Mouse (Mus musculus) right cerebral cortex, adult 2 months (tissue): ENCODE results near the gene Odaph.
"Not testable (repeated sequence)": the region's sequence is repeated elsewhere in the genome, so short reads cannot be mapped to it uniquely, and the experiment has no call there.

ENCODE experiments used
- DNase-seq, 2 experiments: peaks; one replicate each; pipeline ENCODE4 v3.0.0; 2021 to 2022; ENCODE audit warnings: low spot score in 2 of 2

The Odaph gene

DNA sequence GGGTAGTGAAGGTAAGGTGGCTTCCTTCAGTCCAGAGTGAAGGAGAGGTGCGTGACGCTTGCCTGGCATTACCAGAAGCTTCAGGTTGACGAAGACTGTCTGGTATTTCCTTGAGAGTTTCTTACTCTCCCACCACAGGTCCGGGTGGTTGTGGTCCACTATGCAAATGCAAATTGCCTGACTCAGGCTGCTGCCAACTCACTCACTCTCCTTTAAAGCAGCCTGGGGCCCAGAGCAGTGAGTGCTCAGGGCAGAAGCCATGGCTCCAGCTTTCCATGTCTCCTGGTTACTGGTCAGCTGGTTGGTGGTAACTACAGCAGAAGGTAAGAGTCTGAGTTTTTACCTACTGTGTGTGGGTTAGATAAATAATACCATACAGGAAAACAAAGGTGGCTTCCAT is at the start of gene Odaph:
Odaph (plus strand) TSS at position 240 of the 400 bp plus-strand sequence.
- no peak for DNase-seq

DNA sequence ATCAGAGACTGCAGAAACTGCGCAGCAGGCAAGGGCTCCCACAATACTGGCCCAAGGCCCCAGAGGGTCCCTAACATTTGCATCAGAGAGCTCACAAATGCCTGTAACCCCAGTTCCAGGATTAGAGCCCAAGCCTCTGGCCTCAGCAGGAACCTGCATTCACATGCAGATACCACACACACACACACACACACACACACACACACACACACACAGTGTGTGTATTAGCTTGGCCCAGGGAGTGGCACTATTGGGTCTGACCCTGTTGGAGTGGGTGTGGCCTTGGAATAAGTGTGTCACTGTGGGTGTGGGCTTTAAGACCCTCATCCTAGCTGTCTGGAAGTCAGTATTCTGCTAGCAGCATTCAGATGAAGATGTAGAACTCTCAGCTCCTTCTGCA is 41.7 kb upstream of the Odaph start:
- not testable (repeated sequence) for DNase-seq

DNA sequence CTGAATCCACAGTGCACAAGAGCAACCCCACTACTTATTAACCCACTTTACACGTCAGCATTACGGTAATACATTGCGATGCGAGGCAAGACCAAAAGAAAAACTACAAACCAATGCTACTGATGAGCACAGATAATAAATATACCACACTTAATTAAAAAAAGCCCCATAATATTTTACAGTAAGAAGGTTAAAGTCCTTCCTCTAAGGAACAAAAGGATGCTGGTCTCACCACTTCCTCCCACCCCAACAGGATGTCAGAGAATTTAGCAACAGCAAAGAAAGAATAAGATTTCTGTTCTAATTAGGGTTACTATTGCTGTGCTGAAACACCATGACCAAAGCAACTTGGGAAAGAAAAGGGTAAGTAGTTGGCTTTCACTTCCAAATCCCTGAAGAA is 40.3 kb upstream of the Odaph start:
- no peak for DNase-seq

DNA sequence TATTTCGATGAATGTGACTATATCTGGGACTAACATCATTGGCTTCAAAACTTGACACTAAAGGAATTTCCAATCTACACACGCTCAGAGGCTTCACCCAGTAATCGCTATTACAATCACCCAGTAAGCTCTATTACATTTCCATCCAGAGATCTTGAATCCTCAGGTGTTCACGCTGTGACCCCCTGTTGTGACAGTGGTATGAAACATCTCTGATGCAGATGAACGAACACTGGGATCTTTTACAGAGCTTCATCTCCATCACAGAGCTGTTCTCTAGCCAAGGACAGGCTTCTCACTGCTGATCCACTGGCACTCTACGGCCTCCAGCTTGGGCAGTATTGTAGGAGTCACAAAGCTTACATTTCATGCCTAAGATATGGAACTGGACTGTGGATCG is 37.8 kb upstream of the Odaph start:
- no peak for DNase-seq

DNA sequence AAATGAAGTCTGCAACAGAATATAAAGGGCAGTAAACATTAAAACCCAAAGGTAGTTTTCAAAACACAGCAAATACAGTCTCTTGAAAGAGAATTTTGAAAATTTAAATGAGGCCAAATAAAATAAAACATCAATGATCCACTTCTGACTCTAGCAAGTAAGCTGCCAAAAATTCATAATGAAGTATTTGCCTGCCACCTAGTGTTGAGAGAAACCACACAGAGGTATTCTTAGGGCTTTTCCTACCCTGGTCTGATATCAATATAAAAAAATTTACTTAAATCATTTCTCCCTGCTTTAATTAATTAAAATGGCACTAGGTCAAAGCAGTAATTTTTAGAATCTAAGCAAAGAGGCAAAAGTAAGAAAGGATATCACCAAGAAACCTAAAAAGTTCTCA is 35.9 kb upstream of the Odaph start:
- DNase-seq: no peak

DNA sequence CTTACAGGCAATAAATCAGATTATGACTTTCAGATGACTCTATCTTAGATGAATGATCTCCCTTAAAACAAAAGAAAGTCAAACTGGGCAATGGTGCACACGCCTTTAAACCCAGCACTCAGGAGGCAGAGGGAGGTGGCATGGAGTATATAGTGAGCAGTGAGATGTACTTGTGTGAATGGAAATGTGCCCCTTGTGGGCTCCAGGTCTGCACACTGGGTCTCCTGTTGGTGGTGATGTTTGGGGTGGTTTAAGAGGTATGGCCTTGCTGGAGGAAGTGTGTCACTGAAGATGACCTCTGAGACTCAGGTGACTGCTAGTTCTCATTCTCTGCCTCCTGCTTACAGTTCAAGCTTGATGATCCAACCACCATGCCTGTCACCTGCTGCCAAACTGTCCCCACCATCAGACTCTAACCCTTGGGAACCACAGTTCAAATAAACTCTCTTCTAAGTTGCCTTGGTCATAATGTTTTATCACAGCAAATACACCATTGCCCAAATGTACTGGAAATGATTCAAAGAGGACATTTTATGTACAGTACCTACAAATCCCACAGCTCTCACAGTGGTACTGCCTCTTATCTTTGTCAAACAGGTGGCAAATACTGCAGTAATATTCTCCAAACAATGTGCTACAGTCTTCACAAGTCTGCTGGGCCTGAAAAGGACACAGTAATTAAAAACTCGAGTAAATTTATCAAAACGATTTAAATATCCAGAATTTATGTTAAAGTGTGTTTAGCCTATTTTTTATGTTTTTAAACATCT is 30.1 kb upstream of the Odaph start:
- no peak for DNase-seq

DNA sequence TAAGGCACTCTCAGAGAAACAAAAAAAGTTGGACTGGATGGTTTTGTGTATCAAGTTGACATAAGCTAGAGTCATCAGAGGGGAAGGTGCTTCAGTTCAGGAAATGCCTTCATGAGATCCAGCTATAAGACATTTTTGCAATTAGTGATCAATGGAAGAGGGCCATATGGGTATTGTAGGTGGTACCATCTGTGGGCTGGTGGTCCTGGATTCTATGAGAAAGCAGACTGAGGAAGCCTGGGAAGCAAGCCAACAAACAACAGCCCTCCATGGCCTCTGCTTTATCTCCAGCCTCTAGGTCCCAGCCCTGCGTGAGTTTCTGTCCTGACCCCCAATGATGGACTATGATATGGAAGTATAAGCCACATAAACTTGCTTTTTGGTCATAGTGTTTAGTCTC is 28.2 kb upstream of the Odaph start:
- no peak for DNase-seq

DNA sequence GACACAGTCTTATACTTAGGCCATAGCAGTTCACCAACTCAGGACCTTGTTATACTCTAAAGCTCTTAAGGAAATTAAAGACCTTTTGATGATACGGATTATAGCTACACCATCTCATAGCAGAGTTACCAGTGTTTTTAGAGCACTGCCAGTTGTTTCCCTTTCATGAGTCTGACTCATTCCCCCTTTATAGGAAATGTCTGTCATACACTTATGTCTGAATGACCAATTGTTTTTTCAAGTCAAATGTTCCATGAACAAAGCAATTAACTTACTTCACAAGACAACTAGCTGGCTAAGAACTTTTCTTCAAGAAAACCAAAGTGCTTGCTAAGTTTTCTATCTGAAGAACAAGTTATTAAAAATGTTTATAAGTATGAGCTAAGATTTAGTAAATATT is 27.3 kb upstream of the Odaph start:
- DNase-seq: no peak

DNA sequence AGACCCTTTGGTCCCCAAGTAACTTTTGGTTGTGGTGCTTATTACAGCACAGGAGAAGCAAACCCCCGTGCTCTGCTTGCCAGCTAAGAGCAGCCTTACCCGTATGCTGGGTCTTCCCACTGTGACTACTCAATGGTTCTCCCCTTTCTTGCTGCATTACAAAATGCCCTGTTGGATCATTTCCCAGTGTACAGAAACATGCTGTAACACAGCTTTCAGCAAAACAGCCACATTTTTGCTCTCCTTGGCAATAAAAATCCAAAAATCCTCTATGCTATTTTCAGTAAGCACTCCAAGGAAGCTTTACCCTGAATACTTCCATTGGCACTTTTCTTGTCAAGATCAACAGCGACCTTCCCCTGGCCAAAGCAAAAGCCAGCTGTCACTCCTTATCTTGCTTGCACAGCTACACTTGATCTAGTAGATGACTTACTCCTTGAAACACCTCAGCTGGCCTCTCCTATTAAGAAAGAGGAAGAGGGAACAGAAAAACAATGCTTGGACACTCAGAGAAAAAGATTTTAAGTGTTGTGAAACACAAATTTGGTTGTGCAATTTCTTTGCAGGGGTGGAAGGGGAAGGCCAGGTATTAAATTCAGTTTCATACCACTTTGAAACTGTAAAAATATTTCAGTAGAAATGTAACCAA is 26.5 kb upstream of the Odaph start:
- DNase-seq: no peak

DNA sequence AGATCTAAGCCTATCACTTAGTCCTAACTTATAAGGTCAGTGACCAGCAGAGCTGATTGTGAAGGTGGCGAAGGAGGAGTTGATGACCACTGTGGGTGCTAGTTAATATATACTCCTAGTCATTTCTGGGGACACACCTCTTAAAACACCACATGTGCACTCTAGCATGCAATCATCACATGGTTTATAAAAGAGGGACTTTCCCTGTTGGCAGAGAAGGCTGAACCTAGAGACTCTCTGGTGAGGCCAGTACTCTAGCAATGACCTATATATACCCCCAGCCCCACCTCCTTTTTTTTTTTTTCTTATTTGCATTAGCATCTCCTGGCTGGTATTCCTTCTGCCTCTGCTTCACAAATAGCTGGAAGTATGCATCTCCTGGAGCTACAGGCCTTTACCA is 25.9 kb upstream of the Odaph start:
- no peak for DNase-seq

DNA sequence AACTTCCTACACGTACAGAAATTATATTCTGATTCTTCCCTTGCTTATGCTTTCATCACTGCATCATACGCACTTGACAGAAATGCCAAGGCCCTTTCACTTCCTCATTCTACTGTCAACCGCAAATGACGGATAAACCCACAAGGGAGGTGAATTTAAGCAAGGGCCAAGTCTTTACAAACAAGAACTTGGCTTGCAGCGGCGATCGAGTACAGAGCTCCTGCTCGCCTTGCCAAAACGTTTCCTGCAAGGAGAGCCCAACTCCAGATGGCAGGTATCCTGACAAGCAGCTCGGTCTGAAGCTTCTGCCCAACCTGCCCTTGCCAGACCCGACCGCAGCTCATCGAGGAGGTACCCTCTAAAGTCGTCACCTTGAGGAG is 25.0 kb upstream of the Odaph start:
- DNase-seq: no peak

DNA sequence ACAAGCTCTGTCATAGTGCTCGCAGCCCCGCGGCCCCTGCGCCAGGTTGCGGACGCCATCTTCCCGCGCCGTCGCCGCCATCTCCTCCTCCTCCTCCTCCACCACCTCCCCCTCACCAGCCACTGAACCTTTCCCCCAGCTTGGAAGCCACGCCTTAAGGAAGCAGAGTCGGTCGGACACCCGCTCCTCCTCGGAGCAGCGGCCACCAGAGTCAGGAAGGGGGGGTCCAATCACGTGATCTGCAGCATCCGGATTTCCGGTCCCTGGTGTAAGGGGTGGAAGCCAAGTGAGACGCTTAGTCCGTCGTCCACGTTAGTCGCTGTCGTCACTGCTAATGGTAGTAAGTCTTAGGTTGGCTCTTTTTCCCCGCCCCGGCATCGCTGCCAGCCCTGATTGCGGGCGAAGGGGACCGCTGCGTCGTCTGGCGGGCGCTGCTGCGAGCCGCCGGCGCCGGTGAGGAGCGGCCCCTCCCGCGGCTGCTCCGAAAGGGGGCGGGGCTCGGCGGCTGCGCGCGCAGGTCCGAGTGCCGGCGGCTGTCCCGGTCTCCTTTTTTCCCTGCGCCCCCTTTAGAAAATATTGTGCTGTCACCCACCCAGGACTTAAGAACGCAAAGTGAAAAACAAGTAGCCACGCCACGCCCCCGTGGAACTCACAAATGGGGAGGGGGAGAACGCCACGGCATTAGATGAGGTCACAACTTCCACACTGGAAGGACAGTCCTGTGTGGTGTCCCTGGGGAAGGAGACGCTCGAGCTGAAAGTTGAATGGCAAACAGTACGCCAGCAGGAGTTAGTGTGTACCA is 24.4 kb upstream of the Odaph start, which contains the start of gene Rchy1:
Rchy1 (minus strand) TSS at position 430 of the 802 bp plus-strand sequence.
- DNase-seq: peak; percentile 88 to 90

DNA sequence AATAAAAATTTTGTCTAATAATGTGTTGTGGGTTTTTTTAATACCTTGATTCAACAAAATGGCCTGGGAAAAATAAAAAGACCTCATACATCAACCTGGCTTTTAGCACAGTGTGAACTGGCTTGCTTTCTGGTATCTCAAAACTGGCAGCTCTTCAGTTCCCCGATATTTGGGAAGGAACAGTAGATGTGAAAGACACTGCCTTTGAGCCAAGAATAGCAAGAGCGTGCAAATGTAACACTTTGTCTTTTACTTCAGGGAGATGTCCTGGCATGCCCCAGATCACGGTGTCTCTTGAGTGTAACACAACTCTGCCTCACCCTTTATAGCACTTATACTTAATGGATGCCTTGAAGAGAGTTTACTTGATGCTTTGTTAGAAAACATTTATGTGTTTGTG is 15.2 kb upstream of the Odaph start:
- DNase-seq: no peak

DNA sequence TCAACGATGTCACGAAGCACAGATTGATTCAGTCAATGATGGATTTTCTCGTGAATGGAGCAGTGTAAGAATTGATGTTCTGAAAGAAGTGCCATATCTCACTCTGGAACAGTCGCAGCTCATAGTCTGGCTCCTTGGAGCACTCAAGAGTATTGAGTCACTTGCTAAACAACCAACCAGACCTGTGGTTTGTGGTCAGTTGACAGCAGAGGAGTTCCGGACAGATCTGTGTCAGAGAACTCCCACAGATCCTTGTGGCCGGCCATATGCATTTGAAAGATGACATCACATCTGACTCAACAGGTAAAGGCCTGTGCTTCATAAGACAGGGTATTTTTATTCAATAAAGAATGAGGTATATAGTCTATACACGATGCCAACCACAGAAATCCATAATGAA is 13.3 kb upstream of the Odaph start:
- no peak for DNase-seq

DNA sequence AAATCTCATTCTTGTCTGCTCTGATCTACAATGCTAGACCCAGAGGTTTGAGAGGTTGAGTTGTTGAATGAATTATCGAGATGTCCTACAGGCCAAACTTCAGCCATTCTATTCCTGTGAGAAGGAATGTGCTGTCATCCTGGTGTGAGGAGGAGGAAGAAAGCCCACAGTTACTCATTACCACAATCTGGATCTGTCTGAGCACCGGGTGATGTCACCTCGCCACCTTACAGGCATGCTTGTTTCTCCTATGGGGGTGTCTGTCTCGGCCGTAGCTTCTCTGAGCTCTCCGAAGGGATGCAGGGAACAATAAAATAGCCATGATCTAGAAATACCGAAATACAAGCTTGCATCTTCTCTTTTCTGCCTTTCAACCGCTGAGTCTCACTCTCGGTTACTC is 11.5 kb upstream of the Odaph start:
- DNase-seq: no peak

DNA sequence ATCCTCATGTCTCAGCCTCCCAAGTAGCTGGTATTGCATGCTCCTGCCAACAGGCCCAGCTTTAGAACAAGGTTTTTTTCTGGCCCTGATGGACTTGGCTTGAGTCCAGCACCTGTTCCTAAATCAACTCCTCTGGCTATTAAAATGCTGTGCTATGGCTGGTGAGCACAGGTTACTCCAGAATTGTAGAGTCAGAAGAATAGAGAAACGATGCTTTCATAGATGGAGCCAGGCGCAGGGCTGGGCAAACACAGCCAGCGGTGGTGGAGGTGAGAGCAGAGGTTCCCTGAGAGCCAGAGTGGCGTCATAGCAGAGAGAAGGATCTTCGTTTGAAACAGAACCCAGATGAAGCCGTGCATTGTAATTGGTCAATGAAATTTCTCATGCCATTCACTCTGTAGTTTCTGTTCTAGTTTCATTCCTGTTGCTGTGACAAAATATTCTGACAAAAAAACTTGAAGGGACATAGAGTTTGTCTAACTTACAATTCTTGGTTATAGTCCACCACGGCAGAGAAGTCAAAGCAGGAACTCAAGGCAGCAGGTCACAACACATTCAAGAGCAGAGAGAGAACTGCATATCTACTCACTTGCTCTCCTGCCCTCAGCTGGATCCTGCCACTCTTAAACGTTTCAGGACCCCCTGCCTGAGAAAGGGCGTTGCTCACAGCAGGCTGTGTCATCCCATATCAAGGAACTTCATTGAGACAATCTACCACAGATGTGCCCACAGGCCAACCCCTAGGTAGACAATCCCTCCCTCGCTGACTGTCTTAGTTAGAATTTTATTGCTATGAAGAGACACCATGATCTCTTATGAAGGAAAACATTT is 10.5 kb upstream of the Odaph start:
- no peak for DNase-seq

DNA sequence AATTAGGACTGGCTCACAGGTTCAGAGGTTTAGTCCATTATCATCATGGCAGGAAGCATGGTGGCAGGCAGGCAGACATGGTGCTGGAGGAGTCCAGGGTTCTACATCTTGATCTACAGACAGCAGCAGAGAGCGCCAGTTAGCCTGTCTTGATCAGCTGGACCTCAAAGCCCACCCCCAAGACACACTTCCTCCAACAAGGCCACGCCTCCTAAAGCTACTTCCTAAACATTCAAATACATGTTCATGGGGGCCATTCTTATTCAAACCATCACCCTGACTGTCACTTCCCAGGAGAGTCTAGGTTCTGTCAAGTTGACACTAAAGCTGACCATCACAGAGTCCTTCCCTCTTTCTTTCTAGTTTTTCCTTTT is 9.9 kb upstream of the Odaph start:
- no peak for DNase-seq

DNA sequence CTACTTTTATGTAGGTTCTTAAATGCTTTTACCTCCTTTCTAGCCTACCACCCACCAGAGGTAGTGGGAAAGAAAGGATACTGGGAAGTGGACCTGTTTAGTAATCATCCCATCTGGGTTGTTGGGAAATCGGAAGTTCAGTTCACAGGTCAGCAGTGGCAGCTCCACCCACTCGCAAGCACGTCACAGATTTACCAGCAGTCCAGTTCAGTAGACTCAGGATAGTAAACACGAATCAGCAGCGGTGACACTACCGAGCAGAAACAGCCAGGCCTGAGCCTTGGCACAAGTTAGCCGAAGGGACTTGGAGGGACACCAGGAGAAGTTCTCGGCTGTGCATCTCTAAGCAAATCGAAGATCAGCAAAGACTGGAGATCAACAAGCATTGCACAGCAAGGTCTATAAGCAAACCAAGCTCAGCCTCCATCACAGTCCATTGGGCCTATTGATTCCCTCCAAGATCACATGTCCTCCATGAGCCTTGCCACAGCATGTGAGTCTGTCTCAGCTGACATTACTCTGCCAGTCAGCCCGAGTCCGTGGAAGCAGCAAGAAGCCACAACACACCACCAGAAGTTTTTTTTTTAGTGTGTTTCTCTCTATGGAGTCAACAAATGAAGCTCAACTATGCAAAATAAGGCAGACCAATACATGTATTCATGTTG is 6.0 kb upstream of the Odaph start:
- no peak for DNase-seq

DNA sequence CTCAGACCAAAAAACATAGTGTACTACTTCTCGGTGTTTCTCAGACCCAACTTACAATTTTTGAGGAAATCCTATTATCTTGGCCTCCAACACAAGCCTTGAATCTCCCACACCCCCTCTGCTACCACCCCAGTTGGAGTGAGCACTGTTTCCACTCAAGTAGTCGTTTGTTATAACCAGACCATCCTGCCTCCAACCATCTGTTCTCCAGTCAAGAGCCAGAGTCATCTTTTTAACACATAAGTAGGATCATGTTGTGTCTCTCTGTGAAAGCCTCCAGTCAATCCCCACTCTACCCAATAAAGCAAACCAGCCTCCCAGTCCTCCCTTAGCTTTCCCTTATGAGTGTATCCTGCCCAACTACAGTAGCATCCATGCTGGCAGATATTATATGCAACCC is 3.8 kb upstream of the Odaph start:
- DNase-seq: no peak

DNA sequence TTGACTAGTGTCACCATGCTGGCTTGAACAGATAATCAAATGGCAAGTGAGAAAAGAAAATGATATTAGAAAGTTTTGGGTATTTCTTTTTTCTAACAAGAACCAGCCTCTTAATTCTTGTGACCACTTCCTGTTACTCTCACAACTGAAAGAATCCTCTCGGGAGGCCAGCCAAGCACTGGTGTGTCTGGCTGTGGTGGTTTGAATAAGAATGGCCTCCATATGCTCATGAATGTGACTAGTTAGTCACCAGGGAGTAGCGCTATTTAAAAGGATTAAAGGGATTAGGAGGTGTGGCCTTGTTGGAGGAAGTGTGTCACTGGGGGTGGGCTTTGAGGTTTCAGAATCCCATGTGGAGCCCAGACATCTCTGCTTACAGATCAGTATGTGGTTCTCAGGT is 1.6 kb upstream of the Odaph start:
- DNase-seq: no peak

DNA sequence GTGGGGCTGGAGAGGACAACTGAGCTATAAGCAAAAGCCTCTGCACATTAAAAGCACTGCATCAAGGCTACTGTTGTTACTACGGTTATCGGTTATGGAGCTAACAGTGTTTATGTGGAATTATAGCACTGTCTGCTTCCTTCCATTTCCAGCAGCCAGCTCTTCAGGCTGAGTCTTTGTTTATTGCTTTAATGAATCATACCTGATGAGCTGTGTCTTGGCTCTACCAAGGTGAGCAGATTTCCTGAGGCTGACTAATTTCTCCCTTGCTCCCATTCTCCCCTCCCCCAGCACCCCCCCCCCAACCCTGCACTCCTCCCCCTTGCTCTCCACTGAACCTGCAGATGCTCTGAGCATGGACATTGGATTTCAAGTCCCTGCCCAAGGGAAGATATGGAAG is 524 bp downstream of the Odaph start:
- DNase-seq: no peak
